Mouse (Mus musculus): ENCODE measurements at regions not wholly inside any gene's neighbourhood (a gene's known extent, or its start where the extent isn't known, plus 50 kb on each side); places are given as distances from the start of the nearest gene placed in this dataset.

DNA sequence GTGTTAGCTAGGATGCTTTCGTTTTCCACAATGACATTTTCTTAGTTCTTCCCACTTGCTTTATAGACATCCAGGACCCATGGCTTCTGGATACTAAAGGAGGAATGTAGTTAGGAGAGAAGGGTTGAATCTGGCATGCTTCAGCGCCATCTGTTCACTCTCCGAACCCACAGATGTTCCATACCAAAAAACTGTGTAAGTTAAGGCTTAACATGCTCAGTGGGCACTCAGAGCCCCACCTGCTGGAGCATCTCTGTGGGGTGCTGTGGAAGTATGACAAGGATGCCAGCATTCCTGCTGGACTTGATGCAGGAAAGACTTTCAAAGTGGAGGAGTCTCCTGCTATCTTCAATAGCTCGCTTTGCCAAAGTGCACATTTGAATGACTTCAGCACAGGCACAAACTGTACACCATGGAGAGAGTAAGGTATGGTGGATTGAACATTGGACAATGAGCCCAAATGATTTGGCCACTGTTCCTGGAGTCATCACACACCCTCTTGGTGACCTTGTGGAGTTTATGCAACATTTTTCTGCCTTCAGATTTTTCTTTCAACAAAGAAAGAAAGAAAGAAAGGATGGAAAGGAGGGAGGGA, 802.3 kb downstream of the Cdh8 start:
- no peak for TF ChIP-seq POLR2A (IDR thresholded peaks at IDR 0.05; ENCODE audit: extremely low read depth, insufficient read depth, low read length)
- no peak for TF ChIP-seq CTCF (IDR thresholded peaks at IDR 0.05; ENCODE audit: low read depth, low read length)
